Mouse (Mus musculus) stomach, embryonic 14.5 days (tissue): ENCODE measurements around the gene Atic. TPM values are rescaled to one million over a fixed set of nuclear protein-coding genes. Genes with fewer than 3 reads are reported as not detected.

Experiments
- ATAC-seq: fragments of 200-750 bp; cut with Nextera tagmentation; 2 replicates; pipeline ENCODE4 v1.8.0; 2017; ENCODE audit warnings: low read depth, moderate TSS enrichment; ENCODE audit not compliant: insufficient number of reproducible peaks, insufficient read depth, low FRiP score
- H3K27ac ChIP-seq: fragments of 300-500 bp; sonication (generic); 2 replicates; pipeline ENCODE4 v1.5.1; 2014; ENCODE audit warnings: mild to moderate bottlenecking, low read length, moderate library complexity, mixed read lengths
- H3K27me3 ChIP-seq: fragments of 300-500 bp; sonication (generic); 2 replicates; pipeline ENCODE4 v1.6.1; 2014; ENCODE audit warnings: low read length, control low read depth, mixed read lengths; ENCODE audit not compliant: control insufficient read depth, insufficient read depth
- H3K36me3 ChIP-seq: fragments of 300-500 bp; sonication (generic); 2 replicates; pipeline ENCODE4 v1.6.1; 2014; ENCODE audit warnings: mild to moderate bottlenecking, control low read depth, low read length, moderate library complexity, mixed read lengths; ENCODE audit not compliant: control insufficient read depth, insufficient read depth
- H3K4me1 ChIP-seq: fragments of 300-500 bp; sonication (generic); 2 replicates; pipeline ENCODE4 v1.6.1; 2014; ENCODE audit warnings: low read length, control low read depth, mixed read lengths; ENCODE audit not compliant: control insufficient read depth, insufficient read depth
- H3K4me2 ChIP-seq: fragments of 300-500 bp; sonication (generic); replicated peaks from 2 replicates; pipeline ENCODE4 v1.6.1; 2014; ENCODE audit warnings: low read depth, low read length, control low read depth
- H3K4me3 ChIP-seq: fragments of 300-500 bp; sonication (generic); 2 replicates; pipeline ENCODE4 v1.5.1; 2014; ENCODE audit warnings: low read depth, low read length, control low read depth
- H3K9ac ChIP-seq: fragments of 300-500 bp; sonication (generic); replicated peaks from 2 replicates; pipeline ENCODE4 v1.6.1; 2014; ENCODE audit warnings: low read depth, mild to moderate bottlenecking, control low read depth, low read length, moderate library complexity, mixed read lengths
- H3K9me3 ChIP-seq: fragments of 300-500 bp; sonication (generic); 2 replicates; pipeline ENCODE4 v1.6.1; 2016; ENCODE audit warnings: low read depth, low read length, control low read depth; ENCODE audit not compliant: control insufficient read depth
- WGBS: fragments of 180-500 bp; shearing (Covaris S2); extraction: QIAGEN DNeasy Blood & Tissue Kit; methylation state at CpG from one replicate; pipeline ENCODE4 v1.1.7; 2014; 5-methylcytosine and 5-hydroxymethylcytosine counted together
- polyA plus RNA-seq: library from polyadenylated mRNA; unstranded; fragments of >200 nt; fragmentation: Nextera tagmentation; extraction: Ambion mirVana; gene quantifications from 2 replicates; pipeline ENCODE4 v1.2.1, GENCODE M21; 2014

The Atic gene
- polyA plus RNA-seq, 1 experiment from 2014 or later, result 79.1 TPM

DNA sequence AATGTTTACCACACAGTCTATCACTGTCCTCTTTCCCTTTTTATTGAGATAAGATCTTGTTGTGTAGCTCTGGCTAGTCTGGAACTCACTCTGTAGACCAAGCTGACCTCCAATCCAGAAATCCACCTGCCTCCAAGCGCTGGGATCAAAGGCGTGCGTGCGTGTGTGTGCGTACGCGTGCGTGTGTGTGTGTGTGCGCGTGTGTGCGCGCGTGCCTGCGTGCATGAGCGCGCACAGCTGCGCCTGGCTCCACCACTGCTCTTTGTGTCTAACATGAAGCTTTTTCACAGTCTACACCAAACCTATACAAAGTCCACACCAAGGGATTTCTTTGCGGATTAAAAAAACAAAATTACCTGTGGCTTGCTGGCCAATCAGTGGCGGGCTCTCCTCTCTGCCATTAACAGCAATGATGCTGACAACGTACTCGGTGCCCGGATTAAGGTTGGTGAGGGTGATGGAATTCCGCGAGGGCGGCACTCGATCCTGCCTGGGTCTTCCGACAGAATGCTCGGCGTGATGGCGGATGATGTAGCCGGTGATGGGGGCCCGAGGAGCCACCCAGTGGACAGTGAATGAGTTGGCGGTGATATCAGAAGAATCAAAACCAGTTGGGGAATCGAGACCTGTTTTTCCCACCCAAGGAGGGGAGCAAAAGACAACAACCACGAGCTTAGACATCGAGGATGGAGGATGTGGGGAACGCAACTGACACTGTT is 52.3 kb downstream of the Atic start:
- Histone ChIP-seq H3K4me1 (no peaks in the 10 kb centered on the region), H3K36me3 (peaks cover 81% of the 10 kb centered on the region), H3K9me3 (no peaks in the 10 kb centered on the region), H3K4me2 (no peak overlapping the region), H3K27me3 (no peaks in the 10 kb centered on the region), H3K27ac (no peak overlapping the region), H3K4me3 (no peak overlapping the region), H3K9ac (no peak overlapping the region)
- ATAC-seq, result no peak
- 95% methylated on average over 37 of the region's 37 CpGs for WGBS

DNA sequence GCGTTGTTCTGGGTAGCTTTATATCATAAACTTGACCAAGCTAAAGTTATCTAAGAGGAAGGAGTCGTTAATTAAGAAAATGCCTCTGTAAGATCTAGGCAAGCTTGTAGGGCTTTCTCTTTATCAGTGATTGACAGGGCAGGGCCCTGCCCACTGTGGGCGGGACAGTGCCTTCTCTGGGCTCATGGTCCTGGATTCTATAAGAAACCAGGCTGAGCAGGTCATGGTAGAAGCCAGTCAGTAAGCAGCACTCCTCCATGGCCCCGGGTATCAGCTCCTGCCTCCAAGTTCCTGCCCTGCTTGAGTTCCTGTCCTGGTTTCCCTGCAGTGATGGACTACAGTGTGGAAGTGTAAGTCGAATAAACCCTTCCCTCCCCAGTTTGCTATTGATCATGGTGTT is 53.0 kb downstream of the Atic start:
- Histone ChIP-seq H3K9me3 (no peaks in the 10 kb centered on the region), H3K36me3 (peaks cover 84% of the 10 kb centered on the region), H3K9ac (no peak overlapping the region), H3K4me1 (no peaks in the 10 kb centered on the region), H3K27ac (no peak overlapping the region), H3K4me3 (no peak overlapping the region), H3K27me3 (no peaks in the 10 kb centered on the region), H3K4me2 (no peak overlapping the region)
- no peak for ATAC-seq
- WGBS, result 92% methylated on average over 5 of the region's 5 CpGs

DNA sequence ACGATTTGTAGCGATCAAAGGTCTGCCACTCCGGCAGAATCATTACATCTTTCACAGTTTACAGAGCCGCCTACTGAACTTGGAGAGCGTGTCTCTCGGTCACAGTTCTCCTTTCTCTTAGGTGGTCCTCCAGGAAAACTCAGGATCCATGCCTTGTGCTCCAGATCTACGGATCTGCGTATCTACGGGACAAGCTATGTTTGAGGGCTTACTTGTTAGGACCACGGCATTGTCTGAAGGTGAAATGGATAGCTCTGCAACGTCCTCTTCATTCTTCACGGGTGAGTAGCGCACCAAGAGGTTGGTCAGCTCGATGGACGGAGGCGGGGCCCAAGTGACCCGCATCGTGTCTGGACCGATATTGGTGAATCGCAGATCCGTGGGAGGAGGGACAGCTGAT is 55.3 kb downstream of the Atic start:
- Histone ChIP-seq H3K4me1 (no peaks in the 10 kb centered on the region), H3K9ac (no peak overlapping the region), H3K4me2 (no peak overlapping the region), H3K27me3 (no peaks in the 10 kb centered on the region), H3K9me3 (no peaks in the 10 kb centered on the region), H3K4me3 (no peak overlapping the region), H3K36me3 (peaks cover 78% of the 10 kb centered on the region), H3K27ac (no peak overlapping the region)
- WGBS, result 95% methylated on average over 21 of the region's 21 CpGs
- ATAC-seq, result no peak

DNA sequence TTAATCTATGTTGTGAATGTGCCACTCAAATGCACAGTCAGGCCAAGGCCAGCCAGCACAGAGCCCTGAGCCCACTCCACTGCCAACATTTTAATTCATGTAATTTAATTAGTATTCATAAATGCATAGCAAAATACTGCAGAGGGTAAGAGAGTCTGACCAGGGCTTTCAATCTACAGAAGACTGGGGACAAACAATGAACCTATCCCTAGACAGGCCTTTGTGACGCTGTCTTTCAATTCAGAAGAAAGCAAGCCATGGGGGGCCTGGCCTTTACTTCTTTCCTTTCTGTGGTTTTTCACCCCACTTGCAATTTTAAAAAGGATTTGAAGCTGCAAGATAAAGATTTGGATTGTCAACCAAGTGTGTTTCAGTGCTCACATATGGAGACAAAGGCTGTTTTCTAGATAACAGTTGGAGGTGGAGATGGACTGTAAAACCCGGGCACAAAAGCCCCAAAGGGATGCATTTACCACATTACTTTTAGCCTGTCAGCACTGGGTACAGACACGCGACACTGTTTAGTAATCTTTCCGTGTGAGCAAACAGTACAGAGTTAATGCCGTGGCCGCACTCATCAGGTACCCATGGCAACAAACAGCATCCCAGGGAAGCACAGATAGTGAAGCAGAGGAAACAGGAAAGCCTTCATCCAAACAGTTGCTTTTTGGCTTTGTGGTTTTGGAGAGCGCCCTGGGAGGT is 57.7 kb downstream of the Atic start:
- peaks cover 74% of the 10 kb centered on the region for H3K36me3 ChIP-seq
- H3K27me3 ChIP-seq, result no peaks in the 10 kb centered on the region
- H3K9me3 ChIP-seq, result no peaks in the 10 kb centered on the region
- no peak overlapping the region for H3K27ac ChIP-seq
- no peak for ATAC-seq
- no peak overlapping the region for H3K4me2 ChIP-seq
- no peak overlapping the region for H3K4me3 ChIP-seq
- no peak overlapping the region for H3K9ac ChIP-seq
- WGBS, result 90% methylated on average over 8 of the region's 8 CpGs
- H3K4me1 ChIP-seq, result no peaks in the 10 kb centered on the region

DNA sequence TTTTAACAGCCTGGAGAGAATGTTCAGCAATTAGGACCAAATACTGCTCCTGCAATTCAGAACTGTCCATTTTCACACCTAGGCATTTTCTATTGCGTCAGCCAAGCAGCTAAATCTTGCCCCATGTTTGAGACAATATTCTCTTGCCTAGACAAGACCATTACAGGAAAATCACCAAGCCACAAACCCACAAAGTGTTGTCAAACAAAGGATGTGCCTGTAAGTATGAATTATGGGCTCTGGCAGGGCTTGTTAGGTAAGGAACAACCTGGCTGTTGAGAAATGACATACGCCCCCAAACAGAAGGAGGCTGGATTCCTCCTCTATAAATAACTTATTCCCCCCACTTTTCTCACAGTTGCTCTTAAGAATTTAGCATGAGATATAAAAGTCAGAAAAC is 64.6 kb downstream of the Atic start:
- Histone ChIP-seq H3K9ac (no peak overlapping the region), H3K27ac (no peak overlapping the region), H3K36me3 (peaks cover 52% of the 10 kb centered on the region), H3K9me3 (no peaks in the 10 kb centered on the region), H3K27me3 (no peaks in the 10 kb centered on the region), H3K4me3 (no peak overlapping the region), H3K4me1 (no peaks in the 10 kb centered on the region), H3K4me2 (no peak overlapping the region)
- ATAC-seq, result no peak
- WGBS, result 88% methylated on average over 2 of the region's 2 CpGs

DNA sequence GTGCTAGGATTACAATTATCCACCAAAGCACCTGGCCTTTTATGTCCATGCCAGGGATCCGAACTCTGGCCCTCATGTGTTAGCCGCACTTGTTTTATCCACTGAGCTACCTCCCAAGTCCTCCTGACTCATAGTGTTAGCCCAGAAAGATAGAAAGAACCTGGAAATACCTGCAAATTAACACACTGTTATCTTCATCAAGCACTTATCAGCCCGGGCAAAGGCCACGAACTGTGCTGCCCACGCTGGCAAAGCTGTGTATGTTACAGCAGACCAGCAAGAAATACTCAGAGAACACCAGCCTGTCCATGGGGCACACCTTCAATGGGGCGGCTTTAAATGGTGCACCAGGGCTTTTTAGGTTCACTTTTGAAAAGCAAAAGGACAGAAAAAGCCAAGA is 66.7 kb downstream of the Atic start:
- Histone ChIP-seq H3K27me3 (no peaks in the 10 kb centered on the region), H3K27ac (no peak overlapping the region), H3K4me2 (no peak overlapping the region), H3K9me3 (no peaks in the 10 kb centered on the region), H3K4me3 (no peak overlapping the region), H3K9ac (no peak overlapping the region), H3K36me3 (peaks cover 62% of the 10 kb centered on the region), H3K4me1 (no peaks in the 10 kb centered on the region)
- 93% methylated on average over 6 of the region's 6 CpGs for WGBS
- no peak for ATAC-seq

Other genes starting within 250 kb of the Atic start
- gene Abca12, start 142.2 kb upstream of the Atic start, polyA plus RNA-seq, result not detected in 2 replicates
- gene Fn1, start 96.0 kb downstream of the Atic start, polyA plus RNA-seq, result 182 and 185 TPM in 2 replicates